ENCODE assay signal across 44 mouse cellular contexts in genomic region chr5:145904535-145904934, GRCm38 (mm10). TPM values are rescaled to one million over a fixed set of nuclear protein-coding genes. Genes with fewer than 3 reads are reported as not detected.
"Had no signal": no experiment of that assay in that cellular context is flagged by ENCODE, and none has a peak within 500 bp of the region (broad histone marks: within the 10 kb centered on the region; RNA-seq: fewer than 3 reads in every experiment).

No protein-coding gene starts in this region.

- H3K4me3 ChIP-seq: left cerebral cortex, adult 2 months; limb, embryonic 10.5 days; limb, embryonic 12.5 days; limb, embryonic 13.5 days; limb, embryonic 15.5 days; liver, embryonic 13.5 days; liver, embryonic 15.5 days; lung, embryonic 15.5 days; megakaryocyte, embryonic 14.5 days; midbrain, embryonic 10.5 days; midbrain, embryonic 12.5 days; midbrain, embryonic 13.5 days; midbrain, embryonic 15.5 days; myocyte; neural tube, embryonic 12.5 days had no signal

- H3K4me1 ChIP-seq: limb, embryonic 10.5 days; limb, embryonic 12.5 days; limb, embryonic 13.5 days; limb, embryonic 15.5 days; liver, embryonic 13.5 days; liver, embryonic 15.5 days; lung, embryonic 15.5 days; megakaryocyte, embryonic 14.5 days; midbrain, embryonic 10.5 days; midbrain, embryonic 12.5 days; midbrain, embryonic 13.5 days; midbrain, embryonic 15.5 days; neural tube, embryonic 12.5 days had no signal

- ATAC-seq: lung, postnatal 0 days; midbrain, embryonic 13.5 days; midbrain, embryonic 15.5 days; midbrain, embryonic 16.5 days had no signal

- DNase-seq: left cerebral cortex, postnatal 4 days; liver, embryonic 13.5 days; lung, adult 18-20 months; lung, adult 2 months; lung, embryonic 14.5 days; lung, postnatal 10 days; lung, postnatal 14 days; lung, postnatal 36 days; lung, postnatal 4 days; midbrain, embryonic 14.5 days had no signal

- H3K36me3 ChIP-seq: limb, embryonic 10.5 days; limb, embryonic 12.5 days; limb, embryonic 13.5 days; limb, embryonic 15.5 days; liver, embryonic 13.5 days; liver, embryonic 15.5 days; lung, embryonic 15.5 days; midbrain, embryonic 10.5 days; midbrain, embryonic 12.5 days; midbrain, embryonic 13.5 days; midbrain, embryonic 15.5 days; neural tube, embryonic 12.5 days had no signal

- H3K9ac ChIP-seq: limb, embryonic 12.5 days; limb, embryonic 13.5 days; limb, embryonic 15.5 days; liver, embryonic 13.5 days; liver, embryonic 14.5 days; liver, embryonic 15.5 days; lung, embryonic 14.5 days; lung, embryonic 15.5 days; midbrain, embryonic 12.5 days; midbrain, embryonic 13.5 days; midbrain, embryonic 15.5 days; neural tube, embryonic 12.5 days had no signal

- H3K27me3 ChIP-seq: limb, embryonic 12.5 days; limb, embryonic 13.5 days; limb, embryonic 15.5 days; liver, embryonic 13.5 days; liver, embryonic 15.5 days; lung, embryonic 15.5 days; megakaryocyte, embryonic 14.5 days; midbrain, embryonic 12.5 days; midbrain, embryonic 13.5 days; midbrain, embryonic 15.5 days; neural tube, embryonic 12.5 days had no signal

- H3K27ac ChIP-seq: left cerebral cortex, adult 2 months; limb, embryonic 10.5 days; limb, embryonic 12.5 days; limb, embryonic 13.5 days; limb, embryonic 15.5 days; liver, embryonic 13.5 days; liver, embryonic 14.5 days; liver, embryonic 15.5 days; lung, embryonic 15.5 days; macrophage; midbrain, embryonic 10.5 days; midbrain, embryonic 12.5 days; midbrain, embryonic 13.5 days; midbrain, embryonic 15.5 days; neural tube, embryonic 12.5 days had no signal

- H3K4me2 ChIP-seq: limb, embryonic 12.5 days; limb, embryonic 13.5 days; limb, embryonic 15.5 days; liver, embryonic 11.5 days; liver, embryonic 13.5 days; liver, embryonic 15.5 days; lung, embryonic 14.5 days; lung, embryonic 15.5 days; midbrain, embryonic 11.5 days; midbrain, embryonic 12.5 days; midbrain, embryonic 13.5 days; midbrain, embryonic 15.5 days; neural tube, embryonic 12.5 days had no signal

RNA-seq across cellular contexts. Expression of gene Cyp3a11, which starts 24.8 kb away (rescaled TPM):
- total RNA-seq: left cerebral cortex, adult 18-20 months; left cerebral cortex, adult 2 months; left cerebral cortex, adult 8-10 months; left cerebral cortex, postnatal 10 days; left cerebral cortex, postnatal 14 days; left cerebral cortex, postnatal 25 days; left cerebral cortex, postnatal 36 days; left cerebral cortex, postnatal 4 days; megakaryocyte progenitor cell, adult 5-6 weeks; megakaryocyte, adult 5-6 weeks; megakaryocyte-erythroid progenitor cell, adult 5-6 weeks; midbrain, postnatal 0 days; monocyte, adult 5-6 weeks had no signal
- polyA plus RNA-seq: limb, embryonic 10.5 days; limb, embryonic 11.5 days; limb, embryonic 12.5 days; limb, embryonic 13.5 days; limb, embryonic 14.5 days; liver, embryonic 11.5 days; lung, embryonic 14.5 days; lung, embryonic 15.5 days; macrophage; midbrain, embryonic 10.5 days; midbrain, embryonic 11.5 days; midbrain, embryonic 12.5 days; midbrain, embryonic 13.5 days; midbrain, embryonic 14.5 days; midbrain, embryonic 15.5 days; midbrain, embryonic 16.5 days; midbrain, postnatal 0 days; myocyte; neural tube, embryonic 11.5 days; neural tube, embryonic 12.5 days had no signal
